Mouse (Mus musculus) thymus, adult 18-20 months (tissue): ENCODE measurements around the gene 4931429L15Rik.
"Not testable (repeated sequence)": the region's sequence is repeated elsewhere in the genome, so short reads cannot be mapped to it uniquely, and the experiment has no call there.

Experiments
- DNase-seq, 2 experiments: peaks; one replicate each; pipeline ENCODE4 v3.0.0; 2022; ENCODE audit warnings: mixed read lengths in 2 of 2

4931429L15Rik gene

GRCm38 (mm10) chr9:46319886-46320285 lies at the start of gene 4931429L15Rik:
4931429L15Rik (minus strand) TSS chr9:46319986.
- not testable (repeated sequence) for DNase-seq

GRCm38 (mm10) chr9:46362459-46362858 lies 42.7 kb upstream of the 4931429L15Rik start:
- DNase-seq = no peak

- DNase-seq = no peak
Measured at GRCm38 (mm10) chr9:46361461-46362111, 41.8 kb upstream of the 4931429L15Rik start.

GRCm38 (mm10) chr9:46353992-46354391 lies 34.2 kb upstream of the 4931429L15Rik start:
- DNase-seq = no peak

- DNase-seq = no peak
Measured at GRCm38 (mm10) chr9:46353330-46353724, 33.5 kb upstream of the 4931429L15Rik start.

- no peak for DNase-seq
Measured at GRCm38 (mm10) chr9:46352651-46353329, 33.0 kb upstream of the 4931429L15Rik start.

GRCm38 (mm10) chr9:46350451-46350981 lies 30.7 kb upstream of the 4931429L15Rik start:
- no peak for DNase-seq

- DNase-seq = no peak
Measured at GRCm38 (mm10) chr9:46345887-46346665, 26.3 kb upstream of the 4931429L15Rik start.

- DNase-seq = no peak
Measured at GRCm38 (mm10) chr9:46339051-46339652, 19.4 kb upstream of the 4931429L15Rik start.

- no peak for DNase-seq
Measured at GRCm38 (mm10) chr9:46338384-46338783, 18.6 kb upstream of the 4931429L15Rik start.

GRCm38 (mm10) chr9:46337852-46338291 lies 18.1 kb upstream of the 4931429L15Rik start:
- no peak for DNase-seq

GRCm38 (mm10) chr9:46337331-46337730 lies 17.5 kb upstream of the 4931429L15Rik start:
- DNase-seq = no peak

- DNase-seq = not testable (repeated sequence)
Measured at GRCm38 (mm10) chr9:46336294-46336693, 16.5 kb upstream of the 4931429L15Rik start.

- no peak for DNase-seq
Measured at GRCm38 (mm10) chr9:46335461-46335995, 15.7 kb upstream of the 4931429L15Rik start.

GRCm38 (mm10) chr9:46334471-46335025 lies 14.8 kb upstream of the 4931429L15Rik start:
- no peak for DNase-seq

GRCm38 (mm10) chr9:46331301-46331700 lies 11.5 kb upstream of the 4931429L15Rik start:
- DNase-seq = no peak

GRCm38 (mm10) chr9:46330586-46330895 lies 10.8 kb upstream of the 4931429L15Rik start:
- DNase-seq = no peak

- no peak for DNase-seq
Measured at GRCm38 (mm10) chr9:46329801-46330585, 10.2 kb upstream of the 4931429L15Rik start.

GRCm38 (mm10) chr9:46329250-46329648 lies 9.5 kb upstream of the 4931429L15Rik start:
- DNase-seq = no peak

GRCm38 (mm10) chr9:46328572-46329249 lies 8.9 kb upstream of the 4931429L15Rik start:
- DNase-seq = no peak
